Mouse (Mus musculus): ENCODE results near the gene Tgfb3. TPM values are rescaled to one million over a fixed set of nuclear protein-coding genes. Genes with fewer than 3 reads are reported as not detected.

The Tgfb3 gene
- total RNA-seq, 2 experiments from 2014 or later = 13.5 to 14.8 TPM

GRCm38 (mm10) chr12:86036368-86037166 lies 42.3 kb downstream of the Tgfb3 start:
- DNase-seq (ENCODE audit: extremely low spot score in 1 of 2, low spot score in 1 of 2) = no peak

GRCm38 (mm10) chr12:86035586-86035985 lies 43.3 kb downstream of the Tgfb3 start:
- DNase-seq (ENCODE audit: extremely low spot score in 1 of 2, low spot score in 1 of 2) = no peak

- DNase-seq (ENCODE audit: extremely low spot score in 1 of 2, low spot score in 1 of 2) = no peak
These were observed 47.9 kb downstream of the Tgfb3 start for GRCm38 (mm10) chr12:86030932-86031331.

DNA sequence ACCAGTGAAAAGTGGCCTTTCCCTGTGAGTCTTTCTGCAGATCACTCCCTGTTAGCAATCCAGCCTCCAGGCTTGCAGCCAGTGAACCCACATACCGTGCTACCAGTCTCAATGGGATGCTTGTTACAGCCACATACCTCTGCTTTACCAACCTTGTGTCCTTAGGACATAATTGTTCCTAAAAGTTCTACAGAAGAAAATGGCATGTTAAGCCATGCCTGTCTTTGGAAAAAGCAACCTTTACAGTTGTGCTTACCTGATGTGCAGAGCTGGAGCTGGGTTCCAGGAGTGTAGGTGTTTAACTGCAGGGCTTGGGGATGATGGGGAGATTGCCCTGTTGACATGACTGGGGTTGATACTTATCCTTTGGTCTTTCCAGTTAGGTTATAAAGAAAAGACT lies 51.1 kb downstream of the Tgfb3 start:
- no peak for DNase-seq (ENCODE audit: extremely low spot score in 1 of 2, low spot score in 1 of 2)

DNA sequence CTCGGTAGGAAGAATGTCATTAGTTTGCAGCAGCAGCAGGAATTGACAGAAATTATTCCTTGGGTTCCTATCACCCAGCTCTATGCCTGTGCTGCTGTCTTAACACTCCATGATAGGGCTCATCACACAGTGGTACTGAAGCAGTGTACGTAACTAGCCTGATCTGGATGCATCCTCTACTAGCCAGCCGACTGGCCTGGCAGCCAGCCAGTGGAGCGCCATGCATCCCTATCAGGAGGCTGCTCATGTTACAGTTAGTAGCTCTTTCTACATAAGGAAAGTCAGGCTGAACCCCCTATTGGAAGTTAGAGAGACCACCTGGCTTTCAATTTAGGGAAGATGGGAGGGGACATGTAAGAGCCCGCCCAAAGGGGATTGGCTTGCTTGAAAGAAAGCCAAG lies 51.8 kb downstream of the Tgfb3 start:
- DNase-seq (ENCODE audit: extremely low spot score in 1 of 2, low spot score in 1 of 2) = no peak

GRCm38 (mm10) chr12:86025480-86025879 lies 53.4 kb downstream of the Tgfb3 start:
- no peak for DNase-seq (ENCODE audit: extremely low spot score in 1 of 2, low spot score in 1 of 2)

DNA sequence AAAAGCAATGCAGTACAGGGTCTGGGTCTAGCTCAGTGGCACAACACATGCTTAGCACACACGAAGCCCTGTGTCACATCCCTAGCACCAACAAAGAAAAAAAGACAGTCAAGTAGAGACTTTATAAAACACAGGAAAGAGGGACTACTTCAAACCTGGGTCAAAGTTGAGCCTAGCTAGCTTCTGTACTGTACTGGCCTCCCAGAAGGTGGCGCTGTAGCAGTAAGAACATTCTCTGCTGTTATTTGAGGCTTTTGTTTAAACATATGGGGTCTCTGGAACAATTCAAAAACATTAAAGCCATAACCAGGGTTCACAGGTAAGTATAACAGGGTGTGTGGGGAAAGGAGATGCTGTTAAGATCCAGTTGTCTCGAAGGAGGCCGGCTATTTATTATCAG lies 54.4 kb downstream of the Tgfb3 start:
- DNase-seq (ENCODE audit: extremely low spot score in 1 of 2, low spot score in 1 of 2) = peak in 1 of 2 experiments; percentile 60

DNA sequence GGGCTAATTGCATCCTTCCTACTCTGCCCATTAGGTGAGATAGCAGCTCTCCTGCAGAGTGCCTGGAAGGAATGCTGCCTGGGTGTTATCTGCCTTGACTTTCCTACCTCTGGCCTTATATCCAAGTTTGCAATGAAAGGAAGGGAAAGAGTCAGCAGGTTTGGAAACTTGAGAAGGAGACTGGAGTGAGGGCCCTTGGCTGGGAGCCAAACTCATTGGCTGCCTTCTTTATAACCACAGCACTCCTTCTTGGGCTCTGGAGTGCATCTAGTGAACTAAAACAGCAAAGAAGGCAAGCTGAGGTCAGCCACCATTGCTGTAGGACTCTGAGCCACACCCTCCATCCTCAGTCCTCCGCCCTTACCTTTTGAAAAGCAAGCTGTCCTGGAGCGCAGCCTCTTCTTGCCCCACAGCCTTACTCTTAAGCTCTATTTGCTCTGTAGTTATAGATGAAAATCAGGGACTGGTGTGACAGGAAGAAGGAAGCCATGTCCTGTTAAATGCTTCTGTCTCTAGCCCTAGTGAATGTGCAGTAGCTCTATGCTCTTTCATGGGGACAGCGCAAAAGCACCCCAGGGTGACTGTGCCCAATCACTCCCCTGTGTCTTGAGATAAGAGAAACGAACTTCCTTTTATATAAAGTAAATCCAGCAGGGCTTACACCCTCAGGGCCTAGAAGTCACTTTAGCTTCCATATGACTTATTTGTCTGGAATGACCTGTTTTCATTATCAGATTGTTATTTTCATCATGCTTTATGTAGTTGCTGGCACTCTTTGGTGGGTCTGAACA lies 55.6 kb downstream of the Tgfb3 start:
- no peak for DNase-seq (ENCODE audit: extremely low spot score in 1 of 2, low spot score in 1 of 2)

DNA sequence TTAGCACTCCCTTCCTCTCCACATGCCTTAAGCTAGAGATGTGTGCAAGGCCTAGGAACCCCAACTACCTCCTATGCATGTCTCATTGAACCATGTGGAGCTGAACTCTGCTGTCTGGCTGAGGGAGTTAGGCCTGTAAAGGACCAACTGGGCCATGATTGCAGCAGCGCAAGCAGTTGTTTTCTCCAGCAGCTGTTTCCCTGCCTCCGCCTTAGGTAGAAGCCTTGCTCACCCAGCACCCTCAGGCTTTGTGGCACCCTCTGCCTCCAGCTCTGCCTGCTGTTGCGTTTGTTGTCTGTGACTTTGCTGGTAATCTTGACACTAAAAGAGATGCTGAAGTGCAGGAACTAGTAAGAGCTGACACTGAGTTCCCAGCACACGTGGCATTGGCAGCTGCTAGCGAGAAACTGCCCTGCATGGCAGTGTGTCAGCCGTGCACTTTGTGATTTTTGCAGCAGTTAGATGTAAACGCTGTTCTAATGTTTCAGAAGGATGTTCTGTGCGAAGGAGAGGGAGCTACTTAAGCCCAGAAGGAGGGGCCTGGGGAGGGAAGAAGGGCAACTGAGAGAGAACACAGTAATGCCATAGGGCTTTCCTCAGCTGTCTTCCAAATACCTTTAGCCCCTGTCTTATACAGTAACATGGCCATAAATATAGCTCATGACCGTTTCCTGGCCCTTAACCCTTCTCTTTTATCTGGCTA lies 56.4 kb downstream of the Tgfb3 start:
- DNase-seq (ENCODE audit: extremely low spot score in 1 of 2, low spot score in 1 of 2) = no peak

DNA sequence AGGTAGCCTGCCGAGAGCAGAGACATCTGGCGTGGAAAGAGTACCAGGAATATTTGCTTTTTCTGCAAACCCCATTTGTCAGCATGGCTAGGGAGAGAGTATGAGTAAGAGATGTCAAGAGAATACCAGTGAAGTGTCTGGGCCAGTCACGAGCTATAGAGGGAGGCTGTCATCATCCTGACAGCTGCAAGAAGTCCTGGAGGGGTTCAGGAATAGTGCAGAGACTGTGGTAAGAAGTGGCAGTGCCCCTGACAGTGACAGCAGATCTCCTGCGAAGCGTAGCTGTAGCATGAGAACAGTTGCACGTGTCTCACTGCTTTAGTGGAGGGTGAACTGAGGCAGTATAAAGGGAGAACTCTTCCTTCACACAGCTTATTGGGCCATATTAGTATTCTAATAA lies 57.3 kb downstream of the Tgfb3 start:
- DNase-seq (ENCODE audit: extremely low spot score in 1 of 2, low spot score in 1 of 2) = no peak

GRCm38 (mm10) chr12:86017360-86017759 lies 61.5 kb downstream of the Tgfb3 start:
- no peak for DNase-seq (ENCODE audit: extremely low spot score in 1 of 2, low spot score in 1 of 2)

- DNase-seq (ENCODE audit: extremely low spot score in 1 of 2, low spot score in 1 of 2) = no peak
These were observed 63.7 kb downstream of the Tgfb3 start for GRCm38 (mm10) chr12:86015114-86015513.

DNA sequence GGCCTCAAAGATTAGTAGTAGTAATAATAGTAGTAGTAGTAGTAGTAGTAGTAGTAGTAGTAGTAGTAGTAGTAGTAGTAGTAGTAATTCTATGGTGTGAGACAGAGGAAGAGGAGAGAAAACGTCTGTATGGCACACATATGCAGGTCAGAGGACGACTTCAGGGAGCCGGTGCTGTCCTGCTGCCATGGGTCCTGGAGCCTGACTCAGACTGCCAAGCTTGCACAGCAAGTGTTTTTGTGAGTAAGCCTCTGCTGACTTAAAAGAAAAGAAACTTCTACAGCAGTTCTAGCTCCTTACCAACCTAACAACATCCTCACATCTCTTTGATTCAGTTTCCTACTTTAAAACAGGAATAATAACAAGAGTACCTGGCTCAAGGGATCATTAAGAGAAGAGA lies 64.2 kb downstream of the Tgfb3 start:
- DNase-seq (ENCODE audit: extremely low spot score in 1 of 2, low spot score in 1 of 2) = no peak

GRCm38 (mm10) chr12:86014174-86014573 lies 64.7 kb downstream of the Tgfb3 start:
- DNase-seq (ENCODE audit: extremely low spot score in 1 of 2, low spot score in 1 of 2) = no peak

DNA sequence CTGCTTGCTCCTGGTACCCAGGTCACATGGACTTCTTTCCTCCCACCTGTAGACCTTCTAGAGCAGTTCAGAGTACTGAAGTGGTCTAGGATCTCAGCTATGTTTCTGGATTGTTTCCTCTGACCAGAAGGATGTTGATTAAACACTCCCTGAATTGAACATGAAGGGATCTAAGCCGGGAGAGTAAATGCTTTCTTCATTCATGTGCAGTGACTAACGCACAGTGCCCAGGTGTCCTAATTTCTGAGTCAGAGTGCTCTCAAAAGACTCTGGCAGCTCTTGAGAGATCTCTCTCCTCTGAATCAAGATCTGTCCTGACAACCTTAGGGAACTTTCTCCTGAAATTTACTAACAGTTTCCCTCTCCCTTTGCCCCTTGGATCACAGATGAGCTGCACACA lies 66.6 kb downstream of the Tgfb3 start:
- no peak for DNase-seq (ENCODE audit: extremely low spot score in 1 of 2, low spot score in 1 of 2)

DNA sequence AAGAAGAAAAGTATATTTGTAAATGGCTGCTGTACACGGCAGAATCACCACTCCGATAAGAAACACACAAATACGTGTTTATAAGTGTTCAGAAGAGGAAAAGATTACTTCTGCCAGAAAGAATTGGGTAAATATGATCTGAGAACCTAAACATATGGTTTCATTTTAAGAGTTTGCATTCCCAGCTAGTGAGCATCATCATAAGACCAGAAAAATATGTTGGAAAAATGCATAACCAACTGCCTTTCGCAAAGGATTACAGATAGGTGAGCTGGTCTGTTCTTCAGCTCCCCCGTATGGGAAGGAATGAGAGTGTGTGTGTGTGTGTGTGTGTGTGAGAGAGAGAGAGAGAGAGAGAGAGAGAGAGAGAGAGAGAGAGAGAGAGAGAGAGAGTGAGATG lies 68.2 kb downstream of the Tgfb3 start:
- no peak for DNase-seq (ENCODE audit: extremely low spot score in 1 of 2, low spot score in 1 of 2)

DNA sequence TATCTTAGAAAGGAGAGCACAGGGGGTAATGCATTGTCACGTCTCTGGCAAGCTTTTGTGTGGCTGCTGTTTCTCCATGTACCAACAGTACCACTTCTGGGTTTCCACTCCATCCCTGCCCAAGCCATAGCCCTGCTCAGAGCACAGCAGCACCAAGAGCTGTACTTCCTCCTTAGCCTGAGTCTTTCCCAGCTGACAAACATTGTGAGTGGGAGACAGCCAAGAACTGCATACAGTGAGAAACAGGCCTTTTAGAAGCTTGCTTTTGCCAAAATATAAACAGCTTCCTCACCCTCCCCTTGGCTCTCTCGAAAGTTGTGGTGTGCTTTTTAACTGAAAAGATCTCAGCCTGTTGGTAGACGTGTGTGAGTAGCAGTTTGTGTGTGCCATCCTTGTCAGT lies 71.5 kb downstream of the Tgfb3 start:
- no peak for DNase-seq (ENCODE audit: extremely low spot score in 1 of 2, low spot score in 1 of 2)

All from layer of hippocampus, postnatal 25 days (tissue).